In genomic region chr7:100893249-100894056, GRCm38 (mm10) we compare ENCODE assay signal across 7 mouse cellular contexts. TPM values are rescaled to one million over a fixed set of nuclear protein-coding genes. Genes with fewer than 3 reads are reported as not detected.
DNase-seq lines count a peak whose midpoint lies in the region; ATAC-seq lines count a peak whose summit lies in the region.

No protein-coding gene starts in this region.

- peak; percentile 15; the same call in 1 of the 2 replicates for ATAC-seq in limb, embryonic 15.5 days (ENCODE audit: insufficient number of reproducible peaks, low FRiP score, low TSS enrichment, low read depth)
- ATAC-seq in stomach, embryonic 14.5 days (ENCODE audit: insufficient number of reproducible peaks, insufficient read depth, low FRiP score, low read depth): peak; percentile 16; the same call in 1 of the 2 replicates

- peaks cover 42% of the 10 kb centered on the region for H3K4me1 ChIP-seq in hindbrain, embryonic 10.5 days (replicated peaks)
- H3K4me1 ChIP-seq in limb, embryonic 15.5 days: peaks cover 35% of the 10 kb centered on the region
- peaks cover 19% of the 10 kb centered on the region for H3K4me1 ChIP-seq in stomach, embryonic 14.5 days (ENCODE audit: control insufficient read depth, insufficient read depth, low read length)

- H3K4me2 ChIP-seq in limb, embryonic 15.5 days: peak overlapping the region; percentile 96; the same call in 1 of the 2 replicates
- 0 out of 2 replicates have a peak overlapping the region, but pooled peaks have one; percentile 70 for H3K4me2 ChIP-seq in stomach, embryonic 14.5 days (replicated peaks; ENCODE audit: low read depth, low read length)

- WGBS in hindbrain, embryonic 10.5 days: 53% methylated on average over 20 of the region's 20 CpGs
- 61% methylated on average over 20 of the region's 20 CpGs for WGBS in limb, embryonic 15.5 days
- 60% methylated on average over 20 of the region's 20 CpGs for WGBS in stomach, embryonic 14.5 days

- H3K36me3 ChIP-seq in hindbrain, embryonic 10.5 days: peaks cover 42% of the 10 kb centered on the region
- H3K36me3 ChIP-seq in limb, embryonic 15.5 days: peaks cover 29% of the 10 kb centered on the region
- peaks cover 18% of the 10 kb centered on the region for H3K36me3 ChIP-seq in stomach, embryonic 14.5 days (ENCODE audit: control insufficient read depth, insufficient read depth, low read length)

- H3K9me3 ChIP-seq in hindbrain, embryonic 10.5 days: no peaks in the 10 kb centered on the region
- H3K9me3 ChIP-seq in limb, embryonic 15.5 days: no peaks in the 10 kb centered on the region
- H3K9me3 ChIP-seq in stomach, embryonic 14.5 days (ENCODE audit: control insufficient read depth, low read depth, low read length): no peaks in the 10 kb centered on the region

- H3K9ac ChIP-seq in limb, embryonic 15.5 days: no peak overlapping the region
- H3K9ac ChIP-seq in stomach, embryonic 14.5 days (replicated peaks; ENCODE audit: low read depth, low read length): no peak overlapping the region

- H3K27me3 ChIP-seq in hindbrain, embryonic 10.5 days (ENCODE audit: insufficient read depth, poor library complexity, severe bottlenecking): peaks cover 3% of the 10 kb centered on the region; the same call in 1 of the 2 replicates
- no peaks in the 10 kb centered on the region for H3K27me3 ChIP-seq in limb, embryonic 15.5 days
- H3K27me3 ChIP-seq in stomach, embryonic 14.5 days (ENCODE audit: control insufficient read depth, insufficient read depth, low read length): no peaks in the 10 kb centered on the region

- peak overlapping the region; percentile 83 for H3K27ac ChIP-seq in hindbrain, embryonic 10.5 days
- H3K27ac ChIP-seq in limb, embryonic 15.5 days: peak overlapping the region; percentile 27
- H3K27ac ChIP-seq in stomach, embryonic 14.5 days (ENCODE audit: low read length): no peak overlapping the region

- peak overlapping the region; percentile 65 for H3K4me3 ChIP-seq in hindbrain, embryonic 10.5 days
- no peak overlapping the region; the same call in 1 of the 2 replicates for H3K4me3 ChIP-seq in limb, embryonic 15.5 days
- H3K4me3 ChIP-seq in stomach, embryonic 14.5 days (ENCODE audit: low read depth, low read length): no peak overlapping the region

- DNase-seq in retina, postnatal 1 day: peak; percentile 64
- DNase-seq in retina, embryonic 14.5 days (ENCODE audit: low spot score): no peak
- DNase-seq in cerebellum, postnatal 14 days: peak; percentile 39 to 68
- no peak for DNase-seq in hindbrain, embryonic 10.5 days (ENCODE audit: low spot score)
- no peak for DNase-seq in thymus, postnatal 10 days (ENCODE audit: low spot score in 2 of 2)

RNA-seq across cellular contexts. Expression of gene Relt, which starts 30.2 kb away (rescaled TPM):
- 3.6 and 4.8 TPM in 2 replicates for polyA plus RNA-seq in hindbrain, embryonic 10.5 days (2016; fragmentation: Nextera tagmentation; extraction: Ambion mirVana)
- polyA plus RNA-seq in limb, embryonic 15.5 days (2015; fragmentation: Nextera tagmentation; extraction: Ambion mirVana): 4.4 and 6.2 TPM in 2 replicates
- polyA plus RNA-seq in stomach, embryonic 14.5 days (2014; fragmentation: Nextera tagmentation; extraction: Ambion mirVana): 2.5 and 3.1 TPM in 2 replicates

RNA-seq across cellular contexts. Expression of gene Arhgef17, which starts 38.5 kb away (rescaled TPM):
- 6.7 and 8.2 TPM in 2 replicates for polyA plus RNA-seq in hindbrain, embryonic 10.5 days (2016; fragmentation: Nextera tagmentation; extraction: Ambion mirVana)
- 8.0 and 8.5 TPM in 2 replicates for polyA plus RNA-seq in limb, embryonic 15.5 days (2015; fragmentation: Nextera tagmentation; extraction: Ambion mirVana)
- polyA plus RNA-seq in stomach, embryonic 14.5 days (2014; fragmentation: Nextera tagmentation; extraction: Ambion mirVana): 13.7 and 14.1 TPM in 2 replicates

Comparison
In these comparisons a context has a peak if more than half of its experiments do, and no peak if none do; other contexts are left out.
1. DNase-seq: peak in retina, postnatal 1 day (single experiment) and cerebellum, postnatal 14 days (2 of 2); none in retina, embryonic 14.5 days (single experiment), hindbrain, embryonic 10.5 days (single experiment) and thymus, postnatal 10 days (0 of 2).